Mouse (Mus musculus) A20 (cell line): ENCODE measurements around the gene Mettl6.

ENCODE experiments used
- DNase-seq: peaks from one replicate; pipeline ENCODE4 v3.0.0-alpha.2; 2011; ENCODE audit warnings: low read depth, low spot score

Gene Mettl6

GRCm38 (mm10) chr14:31433126-31433525, 61.7 kb downstream of the Mettl6 start:
- DNase-seq: peak; percentile 65

GRCm38 (mm10) chr14:31432424-31432823, 62.4 kb downstream of the Mettl6 start:
- DNase-seq: peak; percentile 51

- peak; percentile 58 for DNase-seq
Observed at GRCm38 (mm10) chr14:31431789-31432330, 63.0 kb downstream of the Mettl6 start.

- DNase-seq: no peak
Observed at GRCm38 (mm10) chr14:31429004-31429395, 65.8 kb downstream of the Mettl6 start.

- no peak for DNase-seq
Observed at GRCm38 (mm10) chr14:31428211-31429003, 66.4 kb downstream of the Mettl6 start.
